Mouse (Mus musculus): ENCODE measurements around the gene Gm20431.
A peak's percentile ranks its signal among the peaks of the same experiment; 100 is the strongest.

The Gm20431 gene

DNA sequence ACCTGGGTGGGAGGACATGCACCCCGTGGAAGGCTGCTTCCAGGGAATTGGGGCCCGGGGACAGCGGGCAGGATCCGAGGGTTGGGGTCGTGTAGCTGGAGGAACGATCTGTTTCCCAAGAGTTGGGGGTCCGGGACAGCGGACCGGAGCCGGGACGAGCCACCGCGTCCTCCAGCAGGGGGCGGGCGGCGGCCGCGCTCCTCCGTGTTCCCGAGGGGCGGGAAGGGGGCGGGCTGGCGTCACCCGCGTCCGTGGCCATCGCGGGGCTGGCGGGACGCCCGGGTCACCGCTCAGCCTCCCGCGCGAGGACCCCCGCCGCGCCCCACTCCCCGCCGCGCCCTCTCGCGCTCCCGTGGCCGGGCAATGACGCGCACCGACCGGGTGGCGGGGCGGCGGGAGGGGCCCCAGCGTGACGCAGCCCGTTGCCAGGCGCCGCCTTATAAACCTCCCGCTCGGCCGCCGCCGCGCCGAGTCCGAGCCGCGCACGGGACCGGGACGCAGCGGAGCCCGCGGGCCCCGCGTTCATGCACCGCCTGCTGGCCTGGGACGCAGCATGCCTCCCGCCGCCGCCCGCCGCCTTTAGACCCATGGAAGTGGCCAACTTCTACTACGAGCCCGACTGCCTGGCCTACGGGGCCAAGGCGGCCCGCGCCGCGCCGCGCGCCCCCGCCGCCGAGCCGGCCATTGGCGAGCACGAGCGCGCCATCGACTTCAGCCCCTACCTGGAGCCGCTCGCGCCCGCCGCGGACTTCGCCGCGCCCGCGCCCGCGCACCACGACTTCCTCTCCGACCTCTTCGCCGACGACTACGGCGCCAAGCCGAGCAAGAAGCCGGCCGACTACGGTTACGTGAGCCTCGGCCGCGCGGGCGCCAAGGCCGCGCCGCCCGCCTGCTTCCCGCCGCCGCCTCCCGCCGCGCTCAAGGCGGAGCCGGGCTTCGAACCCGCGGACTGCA, 27.5 kb upstream of the Gm20431 start, which contains the start of gene Cebpb:
Gene Cebpb (plus strand): TSS at position 418 of the 954 bp plus-strand sequence.
- DNase-seq (ENCODE audit: low read depth, low spot score) = peak; percentile 80

DNA sequence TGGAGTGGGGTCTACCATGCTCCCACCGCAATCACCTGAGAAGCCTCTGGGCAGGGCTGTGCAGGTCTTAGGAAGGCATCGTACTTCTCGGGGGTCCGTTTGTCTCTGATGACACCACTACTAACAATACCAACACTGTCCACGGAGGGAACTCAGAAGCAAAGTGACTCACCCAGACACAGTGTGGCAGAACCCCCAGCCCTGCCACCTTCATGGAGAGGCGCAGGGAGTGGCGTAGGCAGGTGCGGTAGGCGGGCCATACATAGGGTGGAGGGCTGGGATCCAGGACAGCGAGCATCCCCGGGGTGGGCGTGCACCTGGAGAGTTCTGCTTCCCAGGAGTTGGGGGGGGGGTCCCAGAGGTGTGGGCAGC, 26.8 kb upstream of the Gm20431 start:
- DNase-seq (ENCODE audit: low read depth, low spot score) = peak; percentile 48

DNA sequence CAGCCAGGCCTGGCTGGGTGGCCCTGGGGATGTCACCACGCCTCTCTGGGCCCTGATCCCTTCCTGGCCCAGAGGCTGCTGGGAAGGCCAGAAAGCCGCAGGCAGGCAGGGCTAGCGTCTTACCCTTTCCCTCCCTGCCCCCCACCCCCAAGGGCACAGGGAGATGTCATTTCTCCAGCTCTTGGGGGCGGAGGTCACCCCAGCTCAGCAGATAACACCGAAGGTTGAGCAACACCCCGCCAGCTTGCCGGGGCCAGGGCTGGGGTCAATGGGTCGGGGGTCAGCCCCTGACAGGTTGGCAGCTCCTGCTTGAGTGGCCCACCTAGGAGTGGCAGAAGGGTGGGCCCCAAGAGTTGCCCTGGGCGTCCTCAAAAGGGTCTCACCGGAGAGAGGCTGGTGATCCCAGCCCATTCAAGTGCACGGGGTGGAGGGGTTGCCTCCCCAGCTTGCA, 26.4 kb upstream of the Gm20431 start:
- DNase-seq (ENCODE audit: low read depth, low spot score) = no peak

DNA sequence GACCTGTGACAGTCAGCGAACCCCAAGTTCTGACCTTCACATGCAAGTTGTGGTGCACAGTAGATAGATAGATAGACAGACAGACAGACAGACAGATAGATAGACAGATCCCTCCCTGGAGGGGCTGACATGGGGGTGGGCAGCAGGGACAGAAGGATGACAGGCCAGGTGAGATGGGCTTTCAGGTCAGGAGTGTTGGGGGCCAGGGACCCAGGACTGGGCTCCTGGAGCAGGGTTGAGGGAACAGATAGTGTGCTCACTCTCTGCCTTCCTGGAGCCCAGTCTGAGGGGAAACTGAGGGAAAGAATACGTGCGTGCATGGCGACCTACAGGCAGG, 25.9 kb upstream of the Gm20431 start:
- DNase-seq (ENCODE audit: low read depth, low spot score) = no peak

DNA sequence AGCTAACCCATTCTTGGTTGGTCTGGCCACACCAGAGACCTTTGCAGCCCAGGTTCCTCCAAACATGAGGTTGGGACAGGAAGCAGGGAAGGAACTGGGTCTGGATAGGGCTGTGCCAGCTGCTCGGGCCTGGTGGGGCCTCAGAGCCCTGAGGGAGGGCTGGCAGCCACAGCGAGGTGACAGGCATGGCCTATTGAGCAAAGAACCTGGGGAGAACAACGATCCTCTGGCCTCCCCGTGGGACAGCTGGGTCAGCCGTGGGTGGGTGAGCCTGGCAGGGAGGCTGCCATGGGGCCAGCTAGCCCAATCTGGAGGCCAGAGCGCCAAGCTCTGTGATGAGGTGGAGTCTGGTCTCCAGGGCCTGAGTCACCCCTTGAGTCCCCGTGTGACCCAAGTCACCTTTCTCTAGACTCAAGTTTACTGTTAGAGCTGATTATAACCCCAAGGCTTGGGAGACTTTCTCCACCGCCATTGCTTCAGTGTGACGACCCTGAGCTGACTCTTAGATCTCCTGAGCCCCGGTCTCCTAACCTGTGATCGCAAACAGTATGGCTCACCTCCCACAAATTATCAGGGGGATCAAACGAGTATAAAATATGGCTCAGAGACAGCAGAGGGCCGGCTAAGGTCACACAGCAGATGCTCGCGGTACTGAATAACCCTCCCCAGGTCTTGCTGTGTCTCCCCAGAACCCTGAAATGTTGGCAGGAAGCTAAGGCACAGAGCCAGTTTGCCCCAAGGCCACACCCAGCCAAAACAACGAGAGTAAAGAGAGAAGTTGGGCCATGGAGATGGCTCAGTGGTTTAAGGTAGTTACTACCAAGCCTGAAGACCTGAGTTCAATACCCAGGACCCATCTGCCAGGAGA, 25.3 kb upstream of the Gm20431 start:
- DNase-seq (ENCODE audit: low read depth, low spot score) = no peak

DNA sequence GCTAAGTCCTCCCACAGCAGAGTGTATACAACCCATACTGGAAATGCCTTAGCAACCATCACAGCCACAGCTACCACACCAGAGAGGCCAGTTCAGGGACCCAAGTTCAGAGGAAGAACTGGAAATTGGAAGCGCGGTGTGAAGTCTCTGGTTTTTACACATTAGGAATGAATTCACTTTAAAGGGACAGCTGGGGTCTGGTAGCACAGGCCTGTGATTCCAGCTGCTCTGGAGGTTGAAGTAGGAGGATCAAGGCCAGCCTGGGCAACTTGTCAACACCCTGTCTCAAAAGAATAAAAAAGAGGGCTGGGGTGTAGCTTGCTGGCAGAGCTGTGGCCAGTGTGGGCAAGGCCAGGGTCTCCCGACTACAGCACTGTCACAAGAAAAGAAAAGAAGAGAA, 24.6 kb upstream of the Gm20431 start:
- no peak for DNase-seq (ENCODE audit: low read depth, low spot score)

DNA sequence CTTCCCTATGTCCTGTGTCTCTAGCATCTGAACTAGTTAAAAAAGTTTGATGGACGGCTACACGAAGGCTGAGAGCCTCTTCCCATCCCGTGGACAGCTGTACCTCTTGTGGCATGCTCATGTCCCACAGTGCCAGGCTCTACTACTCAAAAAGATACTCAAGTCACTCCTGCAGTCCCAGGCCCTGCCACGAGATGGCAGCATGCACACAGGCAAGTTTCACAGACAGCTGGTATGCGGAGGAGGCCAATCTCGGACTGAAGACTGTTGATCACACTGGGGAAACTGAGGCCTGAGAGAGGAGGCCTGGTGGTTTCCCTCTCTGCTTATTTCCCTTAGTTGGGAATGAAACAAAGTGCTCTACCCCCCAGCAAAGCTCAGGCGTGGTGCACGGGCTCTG, 23.8 kb upstream of the Gm20431 start:
- DNase-seq (ENCODE audit: low read depth, low spot score) = peak; percentile 96

DNA sequence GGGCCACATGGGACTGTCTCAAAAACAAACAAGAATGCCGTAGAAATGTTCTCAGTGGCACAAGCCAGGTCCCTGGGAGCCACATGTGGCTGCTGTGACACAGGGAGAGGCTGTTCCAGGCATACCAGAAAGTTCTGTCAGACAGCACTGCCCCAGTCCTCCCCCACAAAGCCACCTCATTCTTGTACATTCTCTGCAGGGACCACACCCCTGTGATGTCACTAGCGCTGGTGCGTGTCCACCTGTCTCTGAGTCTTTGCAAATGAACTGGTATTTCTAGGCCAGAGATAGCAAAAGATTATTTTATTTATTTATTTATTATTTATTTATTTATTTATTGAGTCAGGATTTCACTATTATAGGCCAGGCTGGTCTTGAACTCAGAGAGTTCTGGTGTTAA, 22.4 kb upstream of the Gm20431 start:
- DNase-seq (ENCODE audit: low read depth, low spot score) = no peak

DNA sequence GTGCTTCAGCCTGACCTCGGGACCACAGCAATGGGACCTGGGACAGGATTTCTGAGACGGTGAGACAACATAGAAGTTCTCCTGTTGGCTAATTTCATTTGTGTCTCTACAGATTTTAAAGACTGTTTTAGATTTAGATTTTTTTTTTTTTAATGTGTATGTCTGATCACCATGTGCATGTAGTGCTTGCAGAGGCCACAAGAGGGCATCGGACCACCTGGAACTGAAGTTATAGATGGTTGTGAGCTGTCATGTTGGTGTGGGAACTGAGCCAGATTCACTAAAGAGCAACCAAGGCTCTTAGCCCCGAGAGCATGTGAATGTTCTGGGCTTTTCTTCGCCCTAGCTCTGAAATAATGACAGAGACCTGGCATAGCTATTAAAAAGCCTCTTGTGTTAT, 19.4 kb upstream of the Gm20431 start:
- DNase-seq (ENCODE audit: low read depth, low spot score) = peak; percentile 65

DNA sequence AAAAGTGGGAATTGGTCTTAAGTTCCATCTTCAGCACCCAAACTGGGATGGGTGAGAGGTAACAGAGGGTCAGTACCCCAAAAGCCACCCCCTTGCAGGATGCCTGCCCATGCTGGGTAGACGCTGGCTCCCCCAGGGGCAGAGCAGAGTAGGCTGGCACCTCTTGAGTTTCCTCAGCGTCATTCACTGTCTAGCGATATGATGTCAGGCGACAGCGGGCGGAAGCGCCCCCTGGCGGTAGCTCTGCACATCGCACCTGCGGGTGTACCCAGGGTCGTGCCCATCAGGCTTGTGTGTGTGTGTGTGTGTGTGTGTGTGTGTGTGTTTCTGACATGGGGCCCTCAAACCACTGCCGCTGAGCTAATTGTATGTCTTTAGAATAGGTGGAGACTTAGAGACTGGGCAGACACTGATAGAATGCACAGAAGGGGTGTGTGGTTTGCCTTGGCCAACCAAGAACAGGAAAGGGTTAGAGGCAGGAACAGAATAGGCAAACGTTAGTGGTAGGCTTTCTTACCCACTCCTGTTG, 18.7 kb upstream of the Gm20431 start:
- DNase-seq (ENCODE audit: low read depth, low spot score) = peak; percentile 80

DNA sequence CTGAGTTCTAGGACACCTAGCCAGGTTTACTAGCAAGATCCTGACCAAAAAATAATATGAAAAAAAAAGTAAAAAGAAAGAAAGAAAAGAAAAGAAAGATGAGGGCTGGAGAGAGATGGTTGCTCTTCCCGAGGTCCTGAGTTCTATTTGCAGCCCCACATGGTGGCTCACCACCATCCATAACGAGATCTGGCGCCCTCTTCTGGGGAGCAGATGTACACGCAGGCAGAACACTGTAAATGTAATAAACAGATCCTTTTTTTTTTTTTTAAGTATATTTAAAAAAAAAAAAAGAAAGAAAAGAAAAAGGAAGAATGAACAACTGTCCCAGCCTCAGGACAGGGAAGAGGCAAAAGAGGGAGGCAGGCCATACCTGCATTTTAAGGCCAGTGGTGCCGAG, 17.3 kb upstream of the Gm20431 start:
- no peak for DNase-seq (ENCODE audit: low read depth, low spot score)

DNA sequence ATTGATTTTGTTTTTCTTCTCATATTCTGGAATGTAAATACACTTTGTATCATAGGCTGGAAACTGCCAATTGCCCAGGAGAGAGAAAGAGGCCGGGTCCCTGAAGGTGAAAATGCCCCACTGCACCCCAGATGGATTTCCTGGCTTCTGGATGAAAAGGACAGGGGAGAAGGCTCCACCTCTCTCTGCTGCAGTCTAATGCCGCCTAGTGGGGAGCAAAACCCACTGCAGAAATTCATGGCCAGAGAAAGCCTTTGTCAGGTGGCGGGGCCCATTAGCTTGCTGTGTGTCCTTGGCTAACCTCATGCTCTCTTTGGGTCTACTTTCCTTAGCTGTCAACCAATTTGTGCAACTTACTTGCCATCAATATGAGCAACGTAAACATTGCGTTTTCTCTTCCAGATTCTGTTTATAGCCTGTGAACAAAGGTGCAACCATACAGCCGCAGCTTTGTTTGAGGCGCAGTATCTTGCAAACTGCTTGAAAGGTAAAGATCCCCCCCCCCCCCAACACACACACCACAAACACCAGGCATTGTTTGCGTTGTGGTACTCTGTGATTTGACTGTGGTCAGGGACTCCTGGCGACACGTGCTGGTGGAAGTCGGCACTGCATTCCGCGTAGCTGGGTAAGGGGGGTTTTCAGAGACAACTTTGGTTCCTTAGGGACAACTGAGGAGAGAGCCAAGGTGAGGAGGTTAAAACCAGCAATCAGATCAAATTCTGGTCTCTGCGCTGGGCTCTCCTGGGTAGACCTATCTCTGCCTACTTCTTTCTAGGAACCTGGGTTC, 14.0 kb upstream of the Gm20431 start:
- DNase-seq (ENCODE audit: low read depth, low spot score) = peak; percentile 54

DNA sequence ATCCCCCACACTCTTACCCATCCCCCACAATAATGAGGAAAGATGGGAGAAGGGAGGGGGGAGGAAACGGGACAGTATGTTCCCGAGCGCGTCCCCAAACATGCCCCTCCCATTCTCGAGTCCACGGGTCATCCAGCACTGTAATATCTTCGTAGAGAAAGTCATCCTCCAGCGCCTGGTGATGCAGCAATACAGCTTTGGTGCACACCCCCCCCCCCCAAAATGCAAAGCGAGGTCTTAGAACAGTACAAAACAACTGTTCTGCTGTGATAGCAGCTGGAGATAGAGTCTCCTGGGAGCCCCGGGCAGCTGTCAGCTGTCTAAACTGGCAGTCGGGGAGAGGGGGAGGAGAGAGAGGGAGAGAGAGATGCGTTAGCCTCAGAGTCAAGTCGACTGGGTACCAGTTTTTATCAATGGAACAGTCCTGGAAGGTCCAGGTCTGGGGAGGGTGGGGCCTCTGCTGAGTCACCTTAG, 11.0 kb upstream of the Gm20431 start:
- DNase-seq (ENCODE audit: low read depth, low spot score) = peak; percentile 44

DNA sequence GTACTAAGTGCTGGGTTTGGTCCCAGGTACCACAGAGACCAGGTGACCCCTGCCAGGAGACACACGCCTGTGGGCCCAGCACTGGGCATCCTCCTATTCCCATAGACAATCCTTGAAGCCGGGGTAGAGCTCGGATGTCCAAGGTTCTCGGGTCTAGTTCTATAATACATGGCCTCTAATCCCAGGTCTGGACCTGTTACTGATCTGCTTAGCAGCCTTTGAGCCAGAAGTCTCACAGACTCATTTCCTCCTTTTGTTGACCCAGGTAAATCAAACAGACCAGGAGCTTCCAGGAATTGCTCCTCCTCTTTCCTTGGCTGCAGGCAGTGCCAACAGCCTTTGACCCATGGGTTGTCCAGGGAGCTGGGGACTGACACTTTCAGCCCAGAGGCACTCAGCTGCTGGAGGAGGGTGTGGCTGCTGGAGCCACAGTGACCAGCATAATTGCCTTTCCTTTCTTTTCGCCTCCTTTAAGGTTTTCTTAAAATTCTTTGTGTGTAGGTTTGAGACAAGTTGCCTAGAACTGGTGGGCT, 9.9 kb upstream of the Gm20431 start:
- no peak for DNase-seq (ENCODE audit: low read depth, low spot score)

DNA sequence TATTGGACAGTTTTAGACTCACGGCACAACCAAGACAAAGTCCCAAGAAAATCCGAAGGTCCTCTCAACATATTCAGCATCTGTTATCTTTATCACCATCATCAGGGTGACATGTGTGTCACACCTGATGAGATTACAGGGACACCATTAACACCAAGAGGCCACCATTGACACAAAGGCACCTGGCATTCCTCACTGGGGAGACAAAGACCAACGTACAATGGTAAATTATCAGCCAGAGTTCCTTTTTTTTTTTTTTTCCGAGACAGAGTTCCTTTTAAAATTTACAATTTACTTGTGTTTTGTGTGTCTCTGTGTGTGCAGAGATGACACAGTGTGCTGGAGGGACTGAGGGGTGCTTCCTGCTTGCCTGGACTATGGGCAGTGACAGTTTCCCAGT, 8.1 kb upstream of the Gm20431 start:
- DNase-seq (ENCODE audit: low read depth, low spot score) = no peak

DNA sequence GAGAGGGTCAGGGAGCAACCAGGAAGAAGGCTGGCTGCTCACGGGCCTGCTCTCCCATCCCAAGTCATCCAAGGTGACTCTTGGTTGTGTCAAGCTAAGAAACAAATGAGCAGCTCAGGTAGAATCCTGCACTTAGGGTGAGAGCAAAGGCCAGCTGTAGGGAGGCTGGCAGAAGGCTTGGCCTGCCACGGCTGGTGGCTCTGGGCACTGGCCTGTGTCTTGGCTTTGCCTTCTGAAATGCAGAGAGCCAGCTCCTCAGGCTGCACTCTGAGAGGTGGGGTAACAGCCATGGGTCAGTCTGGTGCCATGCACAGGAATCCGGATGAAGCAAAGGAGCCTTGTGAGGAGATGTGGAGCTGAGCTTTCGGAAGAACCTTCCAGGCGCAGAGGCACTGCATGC, 7.1 kb upstream of the Gm20431 start:
- no peak for DNase-seq (ENCODE audit: low read depth, low spot score)

DNA sequence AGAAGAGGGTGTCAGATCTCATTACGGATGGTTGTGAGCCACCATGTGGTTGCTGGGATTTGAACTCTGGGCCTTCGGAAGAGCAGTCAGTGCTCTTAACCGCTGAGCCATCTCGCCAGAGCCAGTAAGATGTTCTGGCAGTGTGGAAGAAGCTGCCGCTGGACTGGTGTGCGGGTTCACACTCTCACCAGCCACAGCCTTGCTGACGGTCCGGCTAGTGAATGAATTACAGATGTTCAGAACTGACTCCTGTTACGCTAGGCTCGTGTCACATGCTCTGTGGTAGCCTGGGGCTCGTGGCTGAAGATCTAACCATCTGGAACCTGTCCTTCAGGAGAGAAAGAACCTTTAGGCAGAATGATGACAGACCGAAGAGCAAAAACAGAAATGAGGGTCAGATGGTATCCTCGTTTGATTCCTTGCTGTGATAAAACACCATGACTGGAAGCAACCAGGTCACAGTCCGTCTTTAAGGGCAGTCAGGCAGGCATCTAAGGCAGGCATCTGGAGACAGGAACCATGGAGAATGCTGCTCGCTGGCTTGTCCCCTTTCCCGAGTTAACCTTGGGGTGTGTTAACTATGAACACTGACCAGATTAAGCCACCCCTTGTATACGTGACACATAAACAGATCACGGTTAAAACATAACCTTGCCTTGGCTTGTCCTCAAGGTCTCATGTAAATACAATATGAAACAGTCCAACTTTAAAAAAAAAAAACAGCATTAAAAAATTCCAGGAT, 4.8 kb upstream of the Gm20431 start:
- no peak for DNase-seq (ENCODE audit: low read depth, low spot score)

DNA sequence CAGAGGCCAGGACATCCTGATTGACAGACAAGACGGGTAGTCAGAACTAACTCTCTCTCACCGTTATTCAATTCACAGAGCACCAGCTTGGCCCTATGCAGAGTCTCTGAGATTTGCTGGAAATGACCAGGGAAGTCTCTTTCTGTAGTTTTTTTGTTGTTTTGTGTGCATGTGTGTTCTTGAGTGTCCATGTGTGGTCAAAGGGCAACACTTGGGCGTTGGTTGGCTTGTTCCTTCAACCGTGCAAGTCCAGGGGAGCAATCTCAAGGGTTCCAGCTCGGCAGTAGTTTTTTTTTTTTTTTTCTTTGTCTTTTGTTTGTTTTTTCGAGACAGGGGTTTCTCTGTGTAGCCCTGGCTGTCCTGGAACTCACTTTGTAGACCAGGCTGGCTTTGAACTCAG, 1.4 kb upstream of the Gm20431 start:
- DNase-seq (ENCODE audit: low read depth, low spot score) = no peak

DNA sequence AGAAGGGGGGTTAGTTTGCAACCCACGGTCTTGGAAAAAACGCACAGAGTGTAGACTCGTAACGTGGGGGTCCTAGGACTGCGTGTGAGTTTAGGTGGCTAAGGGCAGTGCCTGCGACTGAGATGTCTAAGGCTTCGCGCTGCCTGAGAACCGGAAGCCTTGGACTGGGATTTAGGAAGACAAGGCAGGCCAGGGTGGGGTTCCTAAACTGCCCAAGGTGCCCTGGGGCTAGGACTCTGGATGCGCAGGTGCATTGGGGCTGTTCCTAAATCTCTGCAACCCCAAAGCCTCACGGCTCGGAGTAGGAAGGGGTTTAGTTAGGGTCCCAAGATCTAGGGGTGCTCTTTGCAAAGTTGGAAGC, 705 bp downstream of the Gm20431 start:
- no peak for DNase-seq (ENCODE audit: low read depth, low spot score)

DNA sequence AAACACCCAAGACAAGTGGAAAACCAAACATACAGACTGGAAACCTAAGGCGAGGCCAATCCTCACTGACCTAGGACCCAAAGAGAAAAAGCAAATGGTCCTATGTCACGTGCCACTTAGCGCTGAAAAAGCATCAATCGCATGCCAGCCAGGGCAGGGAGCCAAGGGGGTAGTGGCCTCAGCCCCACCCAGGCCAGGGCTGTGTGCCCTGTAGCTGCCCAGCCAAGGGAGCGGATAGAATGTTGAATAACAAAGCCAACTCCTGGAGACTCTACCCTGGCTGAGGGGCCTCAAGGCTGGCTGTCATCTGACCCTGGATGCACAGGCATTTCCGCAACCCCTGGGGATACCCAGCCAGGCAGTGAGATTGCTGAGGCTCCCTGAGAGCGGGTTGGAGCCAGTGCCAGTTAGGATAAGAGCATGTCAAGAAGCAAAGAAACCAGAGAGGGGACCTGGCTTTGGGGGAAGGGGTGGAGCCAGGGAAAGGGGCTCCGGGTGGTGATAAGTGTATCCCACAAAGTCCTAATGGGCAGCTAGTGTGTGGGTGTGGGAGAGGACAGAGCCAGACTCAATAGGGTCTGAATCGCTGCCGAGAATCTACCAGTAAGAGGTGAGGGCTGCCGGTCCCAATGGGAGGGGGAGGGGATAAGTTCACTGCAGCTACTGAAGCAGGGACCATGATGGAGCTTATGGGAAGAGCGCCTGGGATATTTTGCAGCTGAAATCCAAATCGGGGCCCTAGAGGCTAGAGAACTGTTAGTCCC, 1.3 kb downstream of the Gm20431 start:
- peak; percentile 69 for DNase-seq (ENCODE audit: low read depth, low spot score)
